Mouse (Mus musculus) midbrain, embryonic 13.5 days (tissue): ENCODE data around the gene Vwa1. TPM values are rescaled to one million over a fixed set of nuclear protein-coding genes. Genes with fewer than 3 reads are reported as not detected.

Source experiments
- microRNA-seq: library from miRNA; unstranded; fragments of <30 nt; microRNA quantifications from one replicate; pipeline ENCODE4, GENCODE M21; 2016
- polyA plus RNA-seq: library from polyadenylated mRNA; unstranded; fragments of >200 nt; fragmentation: Nextera tagmentation; extraction: Ambion mirVana; gene quantifications from 2 replicates; pipeline ENCODE4 v1.2.1, GENCODE M21; 2015

Vwa1 gene
- polyA plus RNA-seq, 1 experiment from 2014 or later: 20.9 TPM

Small RNAs within 50 kb of the gene (microRNA-seq; reads per million reads assigned to microRNA genes)
- gene Gm27743: not detected

Other genes starting within 250 kb of the Vwa1 start
- gene Nadk, start 212.3 kb downstream of the Vwa1 start, polyA plus RNA-seq: 78.0 and 85.5 TPM in 2 replicates
- gene Slc35e2, start 173.3 kb downstream of the Vwa1 start, polyA plus RNA-seq: 15.9 and 16.5 TPM in 2 replicates
- gene Cdk11b, start 149.8 kb downstream of the Vwa1 start, polyA plus RNA-seq: 65.1 and 66.8 TPM in 2 replicates
- not detected in 2 replicates for gene Gm10563, start 129.3 kb downstream of the Vwa1 start, polyA plus RNA-seq
- 3.6 and 3.8 TPM in 2 replicates for gene Mmp23, start 121.3 kb downstream of the Vwa1 start, polyA plus RNA-seq
- gene Mib2, start 105.5 kb downstream of the Vwa1 start, polyA plus RNA-seq: 32.6 and 41.9 TPM in 2 replicates
- gene Fndc10, start 80.4 kb downstream of the Vwa1 start, polyA plus RNA-seq: 5.0 and 6.4 TPM in 2 replicates
- gene Ssu72, start 69.9 kb downstream of the Vwa1 start, polyA plus RNA-seq: 155 and 159 TPM in 2 replicates
- 8.6 and 10.1 TPM in 2 replicates for gene Tmem240, start 39.9 kb downstream of the Vwa1 start, polyA plus RNA-seq
- gene Atad3a, start 13.6 kb downstream of the Vwa1 start, polyA plus RNA-seq: 82.1 and 84.8 TPM in 2 replicates
- gene Tmem88b, start 11.2 kb upstream of the Vwa1 start, polyA plus RNA-seq: 0.40 and 0.58 TPM in 2 replicates
- not detected in 2 replicates for gene Ankrd65, start 15.7 kb upstream of the Vwa1 start, polyA plus RNA-seq
- 259 and 262 TPM in 2 replicates for gene Mrpl20, start 28.2 kb upstream of the Vwa1 start, polyA plus RNA-seq
- 182 and 189 TPM in 2 replicates for gene Ccnl2, start 37.8 kb upstream of the Vwa1 start, polyA plus RNA-seq
- 140 and 146 TPM in 2 replicates for gene Aurkaip1, start 56.6 kb upstream of the Vwa1 start, polyA plus RNA-seq
- gene Mxra8, start 65.0 kb upstream of the Vwa1 start, polyA plus RNA-seq: 17.9 and 22.2 TPM in 2 replicates
- 8.1 and 8.4 TPM in 2 replicates for gene Dvl1, start 72.7 kb upstream of the Vwa1 start, polyA plus RNA-seq
- gene Tas1r3, start 88.7 kb upstream of the Vwa1 start, polyA plus RNA-seq: 0.80 and 0.83 TPM in 2 replicates
- 22.1 and 24.5 TPM in 2 replicates for gene Cptp, start 94.7 kb upstream of the Vwa1 start, polyA plus RNA-seq
- 85.3 and 88.6 TPM in 2 replicates for gene Ints11, start 94.8 kb upstream of the Vwa1 start, polyA plus RNA-seq
- 52.5 and 52.6 TPM in 2 replicates for gene Pusl1, start 117.1 kb upstream of the Vwa1 start, polyA plus RNA-seq
- 66.0 and 73.5 TPM in 2 replicates for gene Acap3, start 117.1 kb upstream of the Vwa1 start, polyA plus RNA-seq
- 128 and 135 TPM in 2 replicates for gene Ube2j2, start 169.1 kb upstream of the Vwa1 start, polyA plus RNA-seq
- 8.2 and 11.0 TPM in 2 replicates for gene C1qtnf12, start 187.6 kb upstream of the Vwa1 start, polyA plus RNA-seq
- 25.0 and 26.9 TPM in 2 replicates for gene B3galt6, start 218.0 kb upstream of the Vwa1 start, polyA plus RNA-seq
- 125 and 128 TPM in 2 replicates for gene Sdf4, start 218.2 kb upstream of the Vwa1 start, polyA plus RNA-seq
- gene Tnfrsf4, start 239.1 kb upstream of the Vwa1 start, polyA plus RNA-seq: 0.57 TPM in 2 replicates